Mouse (Mus musculus) spleen, postnatal 36 days (tissue): ENCODE results near the gene Zfp280d.

Source experiments
- DNase-seq, 2 experiments: peaks; one replicate each; pipeline ENCODE4 v3.0.0; 2022; ENCODE audit warnings: low spot score in 2 of 2, mixed read lengths in 1 of 2

Zfp280d gene

DNA sequence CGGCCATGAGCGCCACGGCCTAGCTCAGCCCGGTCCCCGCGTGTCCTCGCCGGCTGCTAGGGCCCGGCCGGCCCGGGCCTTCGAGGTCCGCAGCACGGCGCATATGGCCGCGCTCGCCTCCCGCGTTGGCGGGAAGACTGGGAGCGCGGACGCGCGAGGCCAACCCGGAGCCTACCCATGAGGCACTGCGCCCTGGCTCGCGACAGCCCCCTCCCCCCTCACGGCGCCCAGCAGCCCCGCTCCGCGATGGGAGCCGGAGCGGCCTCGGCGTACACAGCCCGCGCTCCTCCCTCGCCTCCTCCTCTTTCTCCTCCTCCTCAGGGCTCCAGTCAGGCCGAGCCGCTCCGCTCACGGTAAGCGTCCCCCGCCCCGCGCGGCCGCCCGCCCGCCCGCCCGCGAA, at the start of gene Zfp280d:
Zfp280d (plus strand) TSS at position 184 of the 400 bp plus-strand sequence.
- peak; percentile 89 to 91 for DNase-seq

DNA sequence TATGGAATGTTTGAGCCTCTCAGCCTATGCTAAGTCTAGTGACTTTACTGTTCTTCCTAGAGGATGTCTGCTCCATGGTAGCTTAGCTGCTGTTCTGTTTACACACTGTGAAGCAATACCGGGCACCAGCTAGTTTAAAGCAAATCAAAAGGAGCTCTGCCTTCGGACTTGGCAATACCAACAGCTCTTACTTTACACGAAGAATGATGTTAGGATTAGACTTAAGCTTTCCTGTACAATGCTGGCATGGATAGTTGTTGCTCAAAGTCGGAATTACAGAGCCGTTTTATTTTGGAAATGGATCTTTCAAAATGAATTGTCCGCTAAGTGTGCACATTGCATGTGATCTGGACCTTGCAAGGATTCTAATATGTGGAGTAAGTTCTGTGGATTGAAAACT, 48.1 kb upstream of the Zfp280d start:
- no peak for DNase-seq

DNA sequence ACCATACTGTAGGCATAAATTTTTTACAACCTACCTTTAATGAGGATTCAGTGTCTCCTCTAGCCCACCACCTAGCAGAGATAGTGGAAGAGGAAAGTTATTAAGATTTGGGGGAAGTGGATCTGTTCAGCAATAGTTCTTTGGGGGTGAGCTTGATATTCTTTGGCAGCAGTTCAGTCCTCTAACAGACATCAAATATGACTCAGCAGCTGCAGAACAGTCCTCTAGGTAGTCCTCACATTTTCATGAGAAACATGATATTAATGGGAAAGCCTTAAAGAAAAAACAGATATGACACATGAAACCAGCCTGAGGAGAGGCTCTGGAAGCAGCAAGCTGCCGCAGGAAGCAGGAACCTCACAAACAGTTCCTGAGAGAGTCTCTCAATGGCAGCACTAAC, 22.0 kb upstream of the Zfp280d start:
- DNase-seq, result no peak

DNA sequence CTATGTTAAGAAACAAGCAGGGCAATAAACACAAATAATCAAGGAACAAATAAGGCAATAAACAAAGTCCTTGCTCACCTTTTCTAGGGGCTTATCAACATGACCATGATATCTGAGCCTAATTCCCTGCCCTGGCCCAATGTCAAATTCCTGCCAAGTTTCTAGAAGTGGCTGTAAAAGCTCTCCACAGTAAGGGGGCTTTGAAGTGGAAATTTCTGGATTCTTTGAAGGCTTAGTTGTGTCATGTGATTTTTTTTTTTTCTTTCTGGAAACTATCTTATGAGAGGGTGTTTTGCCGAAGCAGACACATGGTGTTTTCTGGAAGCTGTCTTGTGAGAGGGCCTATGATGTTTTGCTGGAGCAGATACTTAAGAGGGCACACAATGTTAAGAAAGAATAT, 19.4 kb upstream of the Zfp280d start:
- no peak for DNase-seq

DNA sequence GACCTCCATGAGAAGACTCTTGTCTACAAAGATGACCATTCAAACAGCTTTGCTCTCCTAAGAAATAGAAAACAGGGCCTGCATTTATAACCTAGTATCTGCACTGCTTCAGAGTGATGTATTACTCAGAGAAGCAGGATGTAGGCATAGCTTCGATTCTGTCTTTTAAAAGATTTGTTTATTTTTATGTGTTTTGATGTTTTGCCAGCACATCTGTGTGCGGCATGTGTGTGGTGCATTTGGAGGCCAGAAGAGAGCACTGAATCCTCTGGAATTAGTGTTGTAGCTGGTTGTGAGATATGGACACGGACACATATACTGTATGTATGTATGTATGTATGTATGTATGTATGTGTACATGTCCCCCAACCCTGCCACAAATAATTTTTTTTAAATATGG, 18.0 kb upstream of the Zfp280d start:
- DNase-seq, result no peak

DNA sequence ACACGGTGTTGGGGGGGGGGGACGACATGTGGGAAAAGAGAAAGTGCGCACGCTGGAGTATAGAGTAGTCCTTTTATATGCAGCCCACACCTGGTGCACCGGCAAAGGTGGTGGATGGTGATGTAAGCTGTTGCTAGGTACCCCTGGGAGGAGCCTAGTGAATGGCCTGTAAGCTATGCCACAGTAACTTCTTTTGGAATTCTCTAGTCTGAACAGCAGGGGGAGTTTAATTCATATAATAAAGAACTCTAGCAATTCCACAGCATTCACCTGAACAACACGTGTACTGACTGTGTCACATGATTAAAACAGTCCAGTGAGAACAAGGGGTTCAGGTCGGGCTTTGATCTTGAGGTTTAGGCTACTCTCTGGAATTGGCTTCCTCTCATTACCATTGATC, 14.3 kb upstream of the Zfp280d start:
- DNase-seq, result peak; percentile 24 to 35

DNA sequence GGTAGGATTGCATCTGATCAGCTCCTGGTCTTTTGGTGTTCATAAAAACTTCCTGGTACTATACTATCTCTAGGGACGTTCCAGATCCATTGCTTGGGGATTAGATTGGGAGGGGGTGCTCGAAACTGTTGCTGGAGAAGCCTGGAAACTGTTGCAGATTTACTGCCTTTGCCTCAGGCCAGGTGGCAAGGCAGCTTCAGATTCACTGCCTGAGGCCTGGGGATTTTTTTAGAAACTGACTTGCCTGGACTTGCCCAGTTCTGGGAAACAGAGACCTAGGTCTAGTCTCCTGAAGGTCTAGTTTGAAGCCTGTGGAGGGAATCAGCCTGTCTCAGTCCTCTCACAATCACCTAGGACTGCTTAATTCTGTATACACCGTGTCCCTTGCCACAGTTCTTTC, 9.8 kb upstream of the Zfp280d start:
- DNase-seq, result no peak

DNA sequence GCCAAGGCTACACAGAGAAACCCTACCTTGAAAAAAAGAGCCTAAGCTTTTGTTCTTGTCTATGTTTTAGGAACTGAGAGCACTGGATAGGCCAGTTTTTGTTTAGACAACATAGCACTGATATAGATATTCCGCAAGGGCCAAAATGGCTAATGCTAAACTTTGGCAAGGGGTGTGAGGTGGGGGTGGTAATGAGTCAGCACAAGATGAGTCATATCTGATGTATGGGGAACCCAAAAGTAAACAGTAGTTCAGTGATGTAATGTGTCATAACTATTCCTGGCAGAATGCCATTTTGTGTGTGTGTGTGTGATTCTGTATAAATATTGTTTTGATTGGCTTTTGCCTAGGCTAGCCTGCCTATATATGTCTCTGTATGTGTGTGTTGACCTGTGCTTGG, 4.5 kb upstream of the Zfp280d start:
- no peak for DNase-seq

DNA sequence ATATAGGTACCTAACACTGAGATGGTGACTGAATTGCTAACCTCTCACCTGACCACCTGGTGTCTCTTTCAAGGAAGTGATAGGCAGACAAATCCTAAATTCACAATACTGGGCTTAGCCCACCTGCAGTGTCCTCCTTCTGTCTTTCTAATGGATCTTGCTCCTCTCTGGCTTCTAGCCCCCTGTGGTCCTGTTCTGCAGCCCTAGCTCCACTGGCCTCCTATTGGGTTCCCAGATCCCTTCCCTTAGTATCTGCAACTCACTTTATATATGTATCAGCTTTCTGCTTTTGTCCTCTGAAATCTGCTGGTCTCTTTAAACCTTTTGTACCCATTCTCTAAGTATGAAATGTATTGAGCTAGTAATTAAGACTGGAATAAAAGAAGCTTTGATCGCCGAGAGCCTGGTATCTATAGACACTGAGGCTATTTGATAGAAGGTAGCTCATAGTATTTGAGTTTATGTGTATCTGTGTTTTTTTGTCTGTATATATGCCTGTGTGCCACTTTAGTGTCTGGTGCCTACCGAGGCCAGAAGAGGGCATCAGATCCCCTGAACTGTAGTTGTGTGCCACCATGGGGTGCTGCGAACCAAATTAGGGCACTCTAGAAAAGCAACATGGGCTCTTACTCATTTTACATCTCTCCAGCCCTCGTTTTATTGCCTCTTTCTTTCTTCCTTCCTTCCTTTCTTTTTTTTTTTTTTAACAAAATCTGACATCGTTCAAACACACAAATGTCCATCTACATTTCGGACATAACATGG, 832 bp upstream of the Zfp280d start:
- no peak for DNase-seq

DNA sequence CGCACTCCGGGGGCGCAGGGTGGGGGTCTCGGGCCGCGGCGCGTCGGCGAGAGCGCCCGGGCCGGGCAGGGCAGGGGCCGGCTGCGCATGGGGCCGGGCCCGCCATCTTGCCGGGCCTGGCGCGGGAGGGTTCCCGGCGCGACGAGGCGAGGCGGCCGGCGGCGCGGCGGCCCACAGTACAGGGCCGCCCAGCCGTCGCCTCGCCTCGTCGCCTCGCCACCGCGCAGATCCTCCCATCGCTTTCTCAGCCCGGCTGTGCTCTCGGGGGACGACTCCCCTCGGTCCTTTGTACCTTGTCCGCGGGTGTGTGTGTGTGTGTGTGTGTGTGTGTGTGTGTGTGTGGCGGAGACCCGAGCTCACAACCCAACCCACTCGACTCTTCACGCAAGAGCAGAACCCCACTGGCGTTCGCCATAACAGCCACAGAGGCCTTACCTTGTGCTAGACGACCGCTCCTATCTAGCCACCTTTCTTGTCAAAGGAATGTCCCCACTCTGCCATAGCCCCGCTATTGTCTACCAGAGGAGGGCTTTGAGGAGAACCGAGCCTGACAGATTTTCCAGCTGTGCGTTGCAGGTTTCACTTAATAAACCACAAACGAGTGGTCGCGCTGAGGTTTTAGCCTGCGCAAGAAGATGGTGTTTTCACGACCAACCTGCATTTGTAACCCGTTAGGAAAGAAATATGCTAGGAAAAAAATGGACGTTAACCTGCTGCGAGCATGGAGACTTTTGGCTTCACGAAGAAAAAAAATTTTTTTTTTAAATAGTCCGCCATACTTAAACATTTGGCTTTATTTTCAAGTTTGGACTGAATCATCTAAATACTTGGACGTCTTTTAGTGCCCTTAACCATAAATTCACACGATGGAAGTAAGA, 680 bp downstream of the Zfp280d start:
- peak; percentile 56 to 60 for DNase-seq

DNA sequence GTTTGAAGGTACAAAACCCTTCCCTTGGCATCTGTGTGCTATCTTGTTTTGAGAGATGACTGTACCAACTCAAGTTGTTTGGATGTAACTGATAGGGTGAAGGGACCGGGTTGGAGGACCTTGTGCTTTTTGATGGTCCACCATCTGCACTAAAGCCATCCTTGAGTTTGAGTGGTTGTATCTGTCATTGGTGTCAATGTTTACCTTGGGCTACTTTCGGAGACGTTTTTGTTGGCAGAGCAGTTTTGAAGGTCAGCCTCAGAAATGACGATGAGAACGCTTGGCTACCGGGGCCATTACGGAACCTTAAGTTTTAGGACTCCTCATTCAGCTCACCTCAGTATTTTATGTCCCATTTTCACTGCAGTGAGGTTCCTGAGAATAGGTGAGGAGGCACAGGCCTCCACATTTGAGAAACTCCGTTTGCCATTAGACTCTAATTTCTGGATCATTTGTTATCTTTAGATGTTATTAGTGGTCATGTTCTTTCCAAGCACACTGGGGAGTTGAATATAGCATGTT, 1.4 kb downstream of the Zfp280d start:
- no peak for DNase-seq

DNA sequence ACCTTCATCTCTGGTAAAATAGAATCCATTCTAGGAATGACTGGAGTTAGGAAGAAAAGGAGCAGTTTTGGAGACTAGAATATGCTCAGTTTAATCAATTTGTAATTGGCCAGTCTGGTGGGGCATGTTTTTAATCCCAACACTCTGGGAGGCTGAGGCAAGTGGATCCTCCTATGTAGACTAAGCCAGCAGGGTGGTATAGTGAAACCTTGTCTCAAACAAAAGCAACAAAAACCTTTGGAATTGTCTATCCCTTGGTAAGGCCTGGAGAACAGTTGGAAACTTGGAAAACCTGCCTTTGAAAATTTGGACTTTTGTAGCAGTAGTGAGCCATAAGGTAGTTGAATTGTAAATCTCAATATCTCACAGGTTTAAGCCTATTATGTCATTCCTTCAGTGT, 2.3 kb downstream of the Zfp280d start:
- DNase-seq, result no peak

DNA sequence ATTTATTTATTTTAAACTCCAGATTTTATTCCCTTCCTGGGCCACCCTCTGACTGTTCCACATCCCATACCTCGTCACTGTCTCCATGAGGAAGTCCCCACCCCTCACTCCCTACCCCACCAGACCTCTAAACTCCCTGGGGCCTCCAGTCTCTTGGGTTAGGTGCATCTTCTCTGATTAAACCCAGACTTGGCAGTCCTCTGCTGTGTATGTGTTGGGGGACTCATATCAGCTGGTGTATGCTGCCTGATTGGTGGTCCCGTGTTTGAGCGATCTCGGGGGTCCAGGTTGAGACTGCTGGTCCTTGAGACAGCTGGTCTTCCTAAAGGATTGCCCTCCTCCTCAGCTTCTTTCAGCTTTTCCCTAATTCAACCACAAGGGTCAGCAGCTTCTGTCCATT, 5.3 kb downstream of the Zfp280d start:
- DNase-seq, result no peak

DNA sequence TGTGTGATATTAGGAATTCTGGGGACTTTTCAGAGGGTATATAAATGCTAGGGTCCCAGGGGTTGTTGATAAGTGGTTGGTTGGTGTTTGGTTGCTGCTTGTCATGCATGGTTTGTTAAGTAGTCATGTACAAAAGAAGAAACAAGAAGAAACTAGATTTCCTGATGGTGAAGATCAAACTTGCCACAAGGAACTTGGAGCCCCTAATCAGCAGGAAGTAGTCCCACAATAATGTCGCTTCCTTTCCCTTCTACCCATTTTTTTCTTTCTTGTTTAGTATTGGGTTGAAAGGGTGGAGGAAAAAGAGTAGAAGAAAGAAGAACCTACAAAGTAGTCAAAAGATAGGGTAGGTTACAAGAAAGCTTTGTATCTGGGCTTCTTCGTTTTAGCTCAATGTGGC, 13.0 kb downstream of the Zfp280d start:
- DNase-seq, result no peak

DNA sequence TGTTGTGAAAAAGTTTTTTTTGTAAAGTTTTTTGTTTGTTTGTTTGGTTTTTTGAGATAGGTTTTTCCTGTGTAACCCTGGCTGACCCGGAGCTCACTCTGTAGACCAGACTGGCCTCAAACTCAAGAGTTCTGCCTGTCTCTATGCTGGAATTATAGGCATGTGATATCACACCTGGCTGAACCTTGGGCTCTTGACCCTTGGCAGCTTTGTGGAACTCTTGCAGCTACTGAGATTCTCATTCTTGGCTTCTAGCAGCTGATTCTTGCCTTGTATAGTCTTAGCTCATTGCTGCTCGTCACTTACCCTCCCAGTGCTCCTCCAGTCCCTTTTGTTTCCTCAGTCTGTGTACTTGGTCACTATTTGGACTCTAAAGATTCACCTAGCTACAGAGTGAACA, 13.6 kb downstream of the Zfp280d start:
- no peak for DNase-seq

DNA sequence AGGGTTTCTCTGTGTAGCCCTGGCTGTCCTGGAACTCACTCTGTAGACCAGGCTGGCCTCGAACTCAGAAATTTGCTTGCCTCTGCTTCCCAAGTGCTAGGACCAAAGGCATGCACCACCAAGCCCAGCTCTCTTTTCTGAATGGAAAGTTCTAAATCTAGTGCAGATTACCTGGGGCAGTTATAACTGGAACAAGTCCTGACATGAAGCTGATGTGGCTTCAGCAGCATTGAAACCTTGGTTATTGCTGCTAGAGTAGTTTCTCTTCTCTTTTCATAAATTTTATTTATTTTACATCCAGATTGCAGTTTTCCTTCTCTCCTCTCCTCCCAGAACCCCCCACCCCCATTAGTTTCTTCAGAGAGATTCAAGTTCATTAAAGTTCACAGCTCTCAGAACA, 14.4 kb downstream of the Zfp280d start:
- DNase-seq, result no peak

DNA sequence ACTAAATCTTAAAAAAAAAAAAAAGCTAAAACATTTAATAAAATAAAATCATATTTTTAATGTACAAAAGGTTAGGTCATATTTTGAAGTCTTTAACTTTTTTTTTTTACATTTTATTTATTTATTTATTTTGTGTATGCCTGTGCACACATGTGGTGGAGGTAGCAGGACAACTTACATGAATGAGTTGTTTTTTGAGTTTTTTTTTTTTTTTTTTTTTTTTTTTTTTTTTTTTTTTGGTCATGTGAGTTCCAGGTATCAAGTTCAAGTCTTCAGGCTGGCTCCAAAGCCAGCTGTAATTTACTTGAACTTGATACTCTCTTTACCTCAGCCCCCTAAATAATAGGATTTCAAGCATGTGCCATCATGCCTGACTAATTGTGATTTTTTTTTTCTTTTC, 19.4 kb downstream of the Zfp280d start:
- DNase-seq, result no peak

DNA sequence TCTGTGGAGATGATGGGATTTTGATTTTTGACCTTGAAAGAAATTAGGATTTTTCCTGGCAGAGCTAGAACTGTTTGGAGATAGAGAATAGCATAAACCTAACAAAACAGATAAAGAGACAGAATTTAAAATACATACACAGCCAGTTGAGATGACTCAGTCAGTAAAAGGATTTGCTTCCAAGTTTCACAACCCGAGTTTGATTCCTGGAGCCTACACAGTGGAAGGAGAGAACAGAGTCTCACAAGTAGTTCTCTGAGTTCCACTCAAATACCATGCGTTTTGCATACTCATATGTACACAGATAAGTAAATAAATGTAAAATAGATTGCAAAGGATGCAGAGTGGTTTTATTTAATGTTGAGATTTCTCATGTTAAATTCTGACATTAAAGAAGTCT, 35.1 kb downstream of the Zfp280d start:
- no peak for DNase-seq

DNA sequence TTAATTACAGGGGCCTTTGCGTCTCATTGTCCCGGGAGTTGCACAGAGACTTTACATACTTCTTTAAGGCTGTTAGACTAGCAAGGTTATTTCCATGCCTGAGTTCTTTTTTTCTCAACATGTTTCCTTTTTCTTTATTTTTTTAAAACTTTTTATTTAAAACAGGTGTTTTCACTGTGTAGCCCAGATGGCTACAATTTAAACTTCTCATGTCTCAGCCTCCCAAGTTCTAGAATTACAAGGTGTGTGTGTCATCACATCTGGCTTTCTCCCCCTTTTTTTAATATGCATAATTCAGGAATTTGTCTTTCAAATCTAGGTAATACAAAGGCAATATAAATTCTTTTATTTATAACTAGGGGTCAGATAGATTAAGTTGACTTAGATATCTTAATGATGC, 58.6 kb downstream of the Zfp280d start:
- DNase-seq, result no peak

DNA sequence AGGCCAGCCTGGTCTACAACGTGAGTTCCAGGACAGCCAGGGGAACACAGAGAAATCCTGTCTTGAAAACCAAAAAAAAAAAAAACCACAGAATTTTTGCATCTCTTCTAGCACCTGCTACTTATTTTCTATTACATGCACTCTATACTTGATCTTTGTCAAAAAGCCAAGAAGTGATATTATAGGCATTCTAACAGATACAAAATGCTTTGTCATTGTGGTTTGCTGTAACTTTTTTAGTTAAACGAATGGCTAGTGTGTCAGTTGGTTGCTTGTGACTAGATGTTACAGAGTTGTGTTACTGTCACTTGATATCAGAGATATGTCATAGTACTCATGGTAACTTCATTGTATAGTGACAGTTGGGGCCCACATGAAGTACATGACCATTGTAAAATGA, 61.4 kb downstream of the Zfp280d start:
- DNase-seq, result no peak

DNA sequence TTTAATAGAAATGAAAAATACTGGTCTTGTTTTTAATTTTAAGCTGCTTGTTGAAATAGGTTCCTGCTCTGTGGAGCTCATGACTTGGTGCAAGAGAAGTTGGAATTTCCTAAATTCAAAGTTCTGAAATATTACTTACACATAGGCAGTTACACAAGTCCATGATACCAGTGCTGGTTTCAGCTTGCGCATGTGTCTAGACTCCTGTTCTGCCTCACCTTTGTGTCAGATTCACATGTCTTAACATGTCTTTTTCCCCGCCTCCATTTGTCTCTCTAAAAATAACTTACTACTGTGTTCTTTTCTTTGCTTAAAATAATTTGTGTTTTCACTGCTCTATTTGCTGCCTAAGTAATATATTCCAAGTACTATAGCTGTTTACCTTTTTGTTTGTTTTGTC, 64.5 kb downstream of the Zfp280d start:
- no peak for DNase-seq

DNA sequence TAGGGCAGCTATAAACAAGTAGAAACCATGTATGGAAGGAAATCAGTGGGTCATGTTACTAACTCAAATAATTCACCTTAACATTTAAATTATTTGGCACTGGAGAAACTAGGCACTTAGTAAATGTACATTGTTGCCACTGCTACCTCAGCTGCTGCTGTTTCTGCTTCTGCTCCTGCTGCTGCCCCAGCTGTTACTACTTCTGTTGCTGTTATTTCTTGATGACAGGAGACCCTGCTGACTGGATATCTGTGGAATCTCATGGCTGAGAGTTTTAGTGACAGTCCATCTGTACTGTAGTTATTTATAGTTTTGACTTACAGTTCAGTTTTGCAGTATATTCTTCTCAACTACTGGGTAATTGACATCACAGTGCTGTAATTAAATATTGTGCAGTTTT, 69.2 kb downstream of the Zfp280d start:
- no peak for DNase-seq

DNA sequence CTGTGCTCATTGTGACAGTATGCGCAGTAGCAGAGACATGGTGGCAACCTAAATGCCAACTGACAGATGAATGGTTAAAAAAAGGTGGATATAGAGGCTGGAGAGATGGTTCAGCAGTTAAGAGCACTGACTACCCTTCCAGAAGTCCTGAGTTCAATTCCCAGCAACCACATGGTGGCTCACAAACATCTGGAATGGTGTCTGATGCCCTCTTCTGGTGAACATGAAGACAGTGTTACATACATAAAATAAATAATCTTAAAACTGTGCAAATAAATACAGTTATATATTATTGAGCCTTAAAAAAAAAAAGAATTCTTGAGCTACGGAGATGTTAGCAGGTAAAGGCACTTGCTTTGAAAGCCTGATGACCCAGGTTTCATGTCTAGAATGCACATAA, 97.7 kb downstream of the Zfp280d start:
- DNase-seq, result no peak
